ENCODE assay signal across 9 mouse cellular contexts in the genomic region with DNA sequence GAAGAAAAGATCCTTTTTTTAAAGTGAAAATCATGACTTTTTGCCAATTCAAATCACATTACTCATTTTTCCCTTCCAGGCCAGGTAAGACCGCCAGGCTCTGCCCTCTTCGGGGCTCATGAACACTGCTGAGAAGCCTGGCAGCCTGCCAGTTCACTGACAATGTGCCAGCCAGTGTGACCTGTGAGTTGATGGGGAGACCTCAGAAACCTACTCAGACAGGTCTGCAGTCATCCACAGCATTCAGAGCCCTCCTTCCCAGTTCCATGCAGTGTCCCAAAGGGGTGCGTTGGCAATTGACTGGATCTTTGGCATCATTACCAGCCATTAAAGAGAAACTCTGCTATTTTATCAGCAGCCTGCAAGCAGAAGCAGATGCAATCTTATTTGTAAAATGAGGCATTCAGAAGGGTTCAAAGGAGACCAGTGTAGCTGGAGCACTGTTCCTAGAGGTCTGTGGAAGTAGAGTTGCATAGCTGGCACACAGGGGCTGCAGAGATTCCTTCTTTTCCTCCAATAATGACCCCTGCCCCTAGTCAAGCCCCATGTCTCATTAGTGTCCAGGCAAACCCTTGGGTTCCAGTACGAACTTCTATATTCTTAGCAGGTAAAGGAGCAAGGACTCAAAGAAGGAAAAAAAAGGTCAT.
DNase-seq lines count a peak whose midpoint lies in the region; ATAC-seq and TF ChIP-seq lines count a peak whose summit lies in the region.
"Had no signal": no experiment of that assay in that cellular context is flagged by ENCODE, and none has a peak within 500 bp of the region (broad histone marks: within the 10 kb centered on the region; RNA-seq: fewer than 3 reads in every experiment).

No protein-coding gene starts in this region.

- H3K36me3 ChIP-seq in embryonic facial prominence, embryonic 15.5 days: no peaks in the 10 kb centered on the region
- H3K36me3 ChIP-seq in heart, embryonic 15.5 days: no peaks in the 10 kb centered on the region
- no peaks in the 10 kb centered on the region for H3K36me3 ChIP-seq in kidney, postnatal 0 days (ENCODE audit: insufficient read depth, low read length)
- no peaks in the 10 kb centered on the region for H3K36me3 ChIP-seq in neural tube, embryonic 15.5 days
- H3K36me3 ChIP-seq: liver, embryonic 15.5 days had no signal

- H3K27ac ChIP-seq in embryonic facial prominence, embryonic 15.5 days (replicated peaks): no peak overlapping the region
- H3K27ac ChIP-seq in heart, embryonic 15.5 days: peak overlapping the region; percentile 8; the same call in 1 of the 2 replicates
- no peak overlapping the region for H3K27ac ChIP-seq in kidney, postnatal 0 days
- H3K27ac ChIP-seq in neural tube, embryonic 15.5 days (replicated peaks): 0 out of 2 replicates have a peak overlapping the region, but pooled peaks have one; percentile 38
- H3K27ac ChIP-seq: liver, embryonic 15.5 days had no signal

- H3K4me2 ChIP-seq in embryonic facial prominence, embryonic 15.5 days (replicated peaks): no peak overlapping the region
- peak overlapping the region; percentile 40 for H3K4me2 ChIP-seq in heart, embryonic 15.5 days
- H3K4me2 ChIP-seq in kidney, postnatal 0 days (ENCODE audit: low read length): peak overlapping the region; percentile 45
- no peak overlapping the region for H3K4me2 ChIP-seq in neural tube, embryonic 15.5 days
- H3K4me2 ChIP-seq: liver, embryonic 15.5 days had no signal

- no peaks in the 10 kb centered on the region for H3K27me3 ChIP-seq in embryonic facial prominence, embryonic 15.5 days
- H3K27me3 ChIP-seq in heart, embryonic 15.5 days: no peaks in the 10 kb centered on the region
- H3K27me3 ChIP-seq in kidney, postnatal 0 days (ENCODE audit: insufficient read depth, low read length): no peaks in the 10 kb centered on the region
- no peaks in the 10 kb centered on the region for H3K27me3 ChIP-seq in neural tube, embryonic 15.5 days (replicated peaks)
- H3K27me3 ChIP-seq: liver, embryonic 15.5 days had no signal

- no peaks in the 10 kb centered on the region for H3K9me3 ChIP-seq in embryonic facial prominence, embryonic 15.5 days (replicated peaks)
- no peaks in the 10 kb centered on the region for H3K9me3 ChIP-seq in heart, embryonic 15.5 days (replicated peaks)
- H3K9me3 ChIP-seq in kidney, postnatal 0 days (replicated peaks; ENCODE audit: low read length): no peaks in the 10 kb centered on the region
- no peaks in the 10 kb centered on the region for H3K9me3 ChIP-seq in neural tube, embryonic 15.5 days (replicated peaks)
- H3K9me3 ChIP-seq: liver, embryonic 15.5 days had no signal

- H3K4me1 ChIP-seq in embryonic facial prominence, embryonic 15.5 days: peaks cover 6% of the 10 kb centered on the region; the same call in 1 of the 2 replicates
- peaks cover 17% of the 10 kb centered on the region for H3K4me1 ChIP-seq in heart, embryonic 15.5 days (replicated peaks)
- 0 out of 2 replicates have a peak, but pooled peaks cover 5% of the 10 kb centered on the region for H3K4me1 ChIP-seq in kidney, postnatal 0 days (replicated peaks; ENCODE audit: insufficient read depth, low read length)
- H3K4me1 ChIP-seq in neural tube, embryonic 15.5 days: peaks cover 10% of the 10 kb centered on the region
- H3K4me1 ChIP-seq: liver, embryonic 15.5 days had no signal

- no peak overlapping the region for H3K9ac ChIP-seq in embryonic facial prominence, embryonic 15.5 days
- no peak overlapping the region for H3K9ac ChIP-seq in heart, embryonic 15.5 days
- no peak overlapping the region for H3K9ac ChIP-seq in kidney, postnatal 0 days (ENCODE audit: low read depth, low read length)
- H3K9ac ChIP-seq in neural tube, embryonic 15.5 days (replicated peaks): no peak overlapping the region
- H3K9ac ChIP-seq: liver, embryonic 15.5 days had no signal

- no peak for TF ChIP-seq CTCF in kidney, postnatal 0 days (IDR thresholded peaks at IDR 0.05; ENCODE audit: low read depth)

- WGBS in embryonic facial prominence, embryonic 15.5 days: 47% methylated on average over 4 of the region's 4 CpGs
- 36% methylated on average over 4 of the region's 4 CpGs for WGBS in heart, embryonic 15.5 days
- WGBS in kidney, postnatal 0 days: 30% methylated on average over 4 of the region's 4 CpGs
- WGBS in neural tube, embryonic 15.5 days: 46% methylated on average over 4 of the region's 4 CpGs

- peak; percentile 61 for ATAC-seq in embryonic facial prominence, embryonic 15.5 days (ENCODE audit: insufficient number of reproducible peaks, low FRiP score, low TSS enrichment, low read depth)
- peak; percentile 51 for ATAC-seq in heart, embryonic 15.5 days (replicated peaks; ENCODE audit: insufficient number of reproducible peaks, insufficient read depth, low FRiP score, low read depth)
- peak; percentile 59; the same call in 1 of the 2 replicates for ATAC-seq in kidney, postnatal 0 days (replicated peaks; ENCODE audit: low FRiP score, low read depth)
- peak; percentile 56; the same call in 1 of the 2 replicates for ATAC-seq in neural tube, embryonic 15.5 days (ENCODE audit: low FRiP score)
- no peak for ATAC-seq in megakaryocyte, adult 5-6 weeks (ENCODE audit: poor library complexity, severe bottlenecking)

- H3K4me3 ChIP-seq in embryonic facial prominence, embryonic 15.5 days (replicated peaks): no peak overlapping the region
- no peak overlapping the region for H3K4me3 ChIP-seq in heart, embryonic 15.5 days
- no peak overlapping the region for H3K4me3 ChIP-seq in kidney, postnatal 0 days (replicated peaks; ENCODE audit: low read depth, low read length)
- no peak overlapping the region for H3K4me3 ChIP-seq in neural tube, embryonic 15.5 days (replicated peaks)
- H3K4me3 ChIP-seq: liver, embryonic 15.5 days had no signal

- peak; percentile 46 for DNase-seq in retina, postnatal 1 day
- no peak for DNase-seq in retina, embryonic 14.5 days (ENCODE audit: low spot score)
- DNase-seq in kidney, postnatal 0 days (ENCODE audit: low spot score): no peak
- no peak for DNase-seq in thymus, postnatal 10 days (ENCODE audit: low spot score in 2 of 2)

Comparison
In these comparisons a context has a peak if more than half of its experiments do, and no peak if none do; other contexts are left out.
1. H3K27ac ChIP-seq: peak in heart, embryonic 15.5 days (single experiment) and neural tube, embryonic 15.5 days (single experiment); none in embryonic facial prominence, embryonic 15.5 days (single experiment) and kidney, postnatal 0 days (single experiment).
2. H3K4me2 ChIP-seq: peak in heart, embryonic 15.5 days (single experiment) and kidney, postnatal 0 days (single experiment); none in embryonic facial prominence, embryonic 15.5 days (single experiment) and neural tube, embryonic 15.5 days (single experiment).